Mouse (Mus musculus) lung, adult 2 months (tissue): ENCODE measurements at regions not wholly inside any gene's neighbourhood (a gene's known extent, or its start where the extent isn't known, plus 50 kb on each side); places are given as distances from the start of the nearest gene placed in this dataset.

Source experiments
- DNase-seq: peaks from one replicate; pipeline ENCODE4 v3.0.0; 2022
- H3K4me1 ChIP-seq: fragments of 200-500 bp; 2 replicates; pipeline ENCODE4 v1.6.1; 2011; ENCODE audit warnings: low read length; ENCODE audit not compliant: control insufficient read depth, insufficient read depth
- H3K4me3 ChIP-seq: fragments of 200-500 bp; replicated peaks from 2 replicates; pipeline ENCODE3; 2011; ENCODE audit warnings: low read depth, mild to moderate bottlenecking, control low read depth, low read length; ENCODE audit errors: extremely low read depth
- CTCF ChIP-seq: fragments of 200-500 bp; IDR thresholded peaks from 2 replicates; pipeline ENCODE4 v1.5.1; 2011; ENCODE audit warnings: mild to moderate bottlenecking, low read length, control low read depth; ENCODE audit not compliant: insufficient read depth
- POLR2A ChIP-seq: fragments of 200-500 bp; IDR thresholded peaks from 2 replicates; pipeline ENCODE4 v1.6.1; 2011; ENCODE audit warnings: low read depth, mild to moderate bottlenecking, control low read depth, low read length, borderline replicate concordance; ENCODE audit errors: extremely low read depth
- WGBS: fragments of 180-500 bp; shearing (Covaris S2); methylation state at CpG from one replicate; pipeline ENCODE4 v1.1.7; 2018; 5-methylcytosine and 5-hydroxymethylcytosine counted together

- H3K4me1 ChIP-seq = no peaks in the 10 kb centered on the region
- TF ChIP-seq POLR2A = no peak
- TF ChIP-seq CTCF = no peak
- DNase-seq = no peak
- WGBS = 54% methylated on average over 3 of the region's 3 CpGs
- H3K4me3 ChIP-seq = no peak overlapping the region
Observed at GRCm38 (mm10) chr17:75775518-75775917, 223.8 kb upstream of the Fam98a start.

GRCm38 (mm10) chr17:75772861-75773260 is 221.1 kb upstream of the Fam98a start:
- H3K4me1 ChIP-seq = no peaks in the 10 kb centered on the region
- DNase-seq = no peak
- H3K4me3 ChIP-seq = no peak overlapping the region
- no peak for TF ChIP-seq POLR2A
- TF ChIP-seq CTCF = no peak

- no peaks in the 10 kb centered on the region for H3K4me1 ChIP-seq
- 80% methylated on average over 6 of the region's 6 CpGs for WGBS
- no peak for TF ChIP-seq CTCF
- no peak for TF ChIP-seq POLR2A
Observed at GRCm38 (mm10) chr17:75768654-75769053, 216.9 kb upstream of the Fam98a start.

GRCm38 (mm10) chr17:75763391-75763790 is 211.6 kb upstream of the Fam98a start:
- no peaks in the 10 kb centered on the region for H3K4me1 ChIP-seq
- 85% methylated on average over 2 of the region's 2 CpGs for WGBS
- DNase-seq = no peak
- no peak overlapping the region for H3K4me3 ChIP-seq
- TF ChIP-seq POLR2A = no peak
- no peak for TF ChIP-seq CTCF

More at GRCm38 (mm10) chr17:75768654-75769053, 216.9 kb upstream of the Fam98a start:
- DNase-seq = no peak
- H3K4me3 ChIP-seq = no peak overlapping the region

- no peaks in the 10 kb centered on the region for H3K4me1 ChIP-seq
- TF ChIP-seq POLR2A = no peak
- no peak for TF ChIP-seq CTCF
- no peak overlapping the region for H3K4me3 ChIP-seq
- no peak for DNase-seq
- WGBS = 88% methylated on average over 5 of the region's 5 CpGs
Observed at GRCm38 (mm10) chr17:75756487-75756886, 204.7 kb upstream of the Fam98a start.

- TF ChIP-seq CTCF (no peak), POLR2A (no peak)
- DNase-seq = no peak
- Histone ChIP-seq H3K4me1 (no peaks in the 10 kb centered on the region), H3K4me3 (no peak overlapping the region)
- WGBS = 92% methylated on average over 4 of the region's 4 CpGs
Observed at GRCm38 (mm10) chr17:75716458-75716857, 164.7 kb upstream of the Fam98a start.

- DNase-seq = no peak
- no peaks in the 10 kb centered on the region for H3K4me1 ChIP-seq
- TF ChIP-seq POLR2A (no peak), CTCF (no peak)
- no peak overlapping the region for H3K4me3 ChIP-seq
Observed at GRCm38 (mm10) chr17:75714578-75714977, 162.8 kb upstream of the Fam98a start.

GRCm38 (mm10) chr17:75714059-75714458 is 162.3 kb upstream of the Fam98a start:
- 74% methylated on average over 1 of the region's 1 CpGs for WGBS
- no peaks in the 10 kb centered on the region for H3K4me1 ChIP-seq
- H3K4me3 ChIP-seq = no peak overlapping the region
- no peak for DNase-seq
- TF ChIP-seq POLR2A = no peak
- TF ChIP-seq CTCF = no peak

- TF ChIP-seq POLR2A = no peak
- no peak for TF ChIP-seq CTCF
- Histone ChIP-seq H3K4me3 (no peak overlapping the region), H3K4me1 (no peaks in the 10 kb centered on the region)
- no peak for DNase-seq
- 87% methylated on average over 4 of the region's 4 CpGs for WGBS
Observed at GRCm38 (mm10) chr17:75707687-75708086, 155.9 kb upstream of the Fam98a start.

GRCm38 (mm10) chr17:75705357-75705756 is 153.6 kb upstream of the Fam98a start:
- 69% methylated on average over 2 of the region's 2 CpGs for WGBS
- H3K4me3 ChIP-seq = no peak overlapping the region
- H3K4me1 ChIP-seq = no peaks in the 10 kb centered on the region
- DNase-seq = no peak
- TF ChIP-seq POLR2A = no peak

GRCm38 (mm10) chr17:75703865-75704264 is 152.1 kb upstream of the Fam98a start:
- 35% methylated on average over 8 of the region's 8 CpGs for WGBS
- Histone ChIP-seq H3K4me1 (no peaks in the 10 kb centered on the region), H3K4me3 (no peak overlapping the region)
- no peak for TF ChIP-seq POLR2A
- TF ChIP-seq CTCF = no peak
- no peak for DNase-seq
